Mouse (Mus musculus): Measurements from ENCODE around the gene Fev.
A peak's percentile ranks its signal among the peaks of the same experiment; 100 is the strongest.

GRCm38 (mm10) chr1:74894966-74895365 is 9.7 kb upstream of the Fev start:
- TF ChIP-seq POLR2A (IDR thresholded peaks at IDR 0.05; ENCODE audit: control insufficient read depth, extremely low read depth, insufficient read depth, low read length, poor library complexity): no peak
- peak; percentile 50; the same call in 1 of the 2 replicates for TF ChIP-seq CTCF (IDR thresholded peaks at IDR 0.05; ENCODE audit: borderline replicate concordance, control insufficient read depth, extremely low read depth, insufficient read depth, low read length, poor library complexity)
